Mouse (Mus musculus): ENCODE results near the gene Gpr19. TPM values are rescaled to one million over a fixed set of nuclear protein-coding genes. Genes with fewer than 3 reads are reported as not detected.
A peak's percentile ranks its signal among the peaks of the same experiment; 100 is the strongest.

Gpr19 gene
- total RNA-seq, 2 experiments from 2014 or later = 26.2 to 28.1 TPM

DNA sequence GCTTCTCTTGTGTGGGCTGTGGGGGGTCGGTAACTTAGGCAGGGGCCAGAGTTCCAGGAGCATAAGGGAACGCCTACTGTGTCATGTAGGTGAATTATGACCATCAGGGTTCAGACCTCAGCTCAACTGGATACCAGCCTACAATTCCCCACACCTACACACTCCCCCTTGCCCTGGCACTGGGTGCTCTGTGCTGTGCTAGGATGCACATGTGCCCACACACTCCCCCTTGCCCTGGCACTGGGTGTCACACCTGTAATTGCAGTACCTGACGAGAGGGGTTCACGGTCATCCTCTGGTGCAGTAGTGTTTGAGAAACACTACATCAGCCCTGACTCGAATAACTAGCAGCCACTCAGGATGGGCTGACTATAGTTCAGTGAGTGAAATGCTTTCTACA is 43.6 kb downstream of the Gpr19 start:
- no peak for DNase-seq (ENCODE audit: low spot score in 2 of 2)

DNA sequence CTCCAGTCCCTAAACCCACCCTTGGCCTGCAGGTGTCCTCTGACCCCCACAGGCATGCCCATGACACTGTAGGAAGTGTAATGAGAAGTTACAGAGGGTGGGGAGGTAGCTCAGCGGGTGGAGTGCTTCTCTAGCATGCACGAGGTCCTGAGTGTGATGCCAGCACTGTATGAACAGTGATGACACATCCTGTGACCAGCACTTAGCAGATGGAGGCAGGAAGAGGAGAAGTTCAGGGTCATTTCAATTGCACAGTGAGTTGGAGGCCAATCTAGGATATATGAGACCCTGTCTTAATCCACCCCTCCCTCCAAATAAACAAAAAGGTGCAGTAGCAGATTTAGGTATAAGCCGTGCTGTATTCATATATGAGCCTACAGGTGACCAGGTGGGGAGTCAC is 48.4 kb downstream of the Gpr19 start:
- no peak for DNase-seq (ENCODE audit: low spot score in 2 of 2)

DNA sequence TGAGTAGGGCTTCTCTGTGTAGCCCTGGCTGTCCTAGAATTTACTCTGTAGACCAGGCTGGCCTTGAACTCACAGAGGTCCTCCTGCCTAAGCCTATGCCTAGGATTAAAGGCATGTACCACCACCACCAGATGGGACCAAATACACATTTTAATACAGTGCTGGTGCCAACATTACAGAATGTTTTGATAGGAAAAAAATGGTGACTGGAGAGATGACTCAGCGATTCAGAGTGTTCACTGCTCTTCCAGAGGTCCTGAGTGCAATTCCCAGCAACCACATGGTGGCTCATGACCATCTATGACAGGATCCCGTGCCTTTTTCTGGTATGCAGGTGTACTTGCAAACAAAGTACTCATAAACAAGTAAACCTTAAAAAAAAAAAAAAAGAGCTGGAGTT is 48.9 kb downstream of the Gpr19 start:
- no peak for DNase-seq (ENCODE audit: low spot score in 2 of 2)

DNA sequence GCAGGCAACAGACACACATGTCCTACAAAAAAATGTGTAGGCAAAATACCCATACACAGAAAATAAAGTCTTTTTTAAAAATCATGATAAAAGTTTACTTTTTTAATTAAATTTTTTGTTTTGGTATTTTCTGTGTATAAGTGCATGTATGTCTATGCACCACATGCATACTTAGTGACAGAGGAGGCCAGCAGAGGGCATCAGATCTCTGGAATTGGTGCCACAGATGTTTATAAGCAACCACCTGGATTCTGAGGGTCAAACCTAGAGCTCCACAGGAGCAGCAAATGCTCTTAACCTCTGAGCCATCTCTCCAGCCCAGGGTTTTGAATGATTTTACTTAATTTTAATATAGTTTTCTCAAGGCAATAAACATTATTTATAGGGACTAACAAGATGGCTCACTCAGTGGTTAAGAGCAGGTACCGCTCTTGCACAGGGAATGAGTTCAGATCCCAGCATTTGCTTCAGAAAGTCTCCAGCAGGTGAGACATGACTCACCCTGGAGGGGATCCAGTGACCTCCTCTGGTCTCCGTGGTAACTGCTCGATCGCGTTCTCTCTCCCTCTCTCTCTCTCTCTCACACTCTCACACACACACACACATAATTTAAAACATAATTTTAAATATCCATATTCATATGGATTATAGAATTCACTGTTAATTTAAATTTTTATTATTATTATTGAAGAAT is 50.0 kb downstream of the Gpr19 start:
- no peak for DNase-seq (ENCODE audit: low spot score in 2 of 2)

- DNase-seq (ENCODE audit: low spot score in 2 of 2) = peak in 1 of 2 experiments; percentile 39
Observed at GRCm38 (mm10) chr6:134847550-134847949, 50.8 kb downstream of the Gpr19 start.

GRCm38 (mm10) chr6:134846308-134846707 is 52.1 kb downstream of the Gpr19 start:
- DNase-seq (ENCODE audit: low spot score in 2 of 2) = no peak

GRCm38 (mm10) chr6:134845726-134846125 is 52.7 kb downstream of the Gpr19 start:
- no peak for DNase-seq (ENCODE audit: low spot score in 2 of 2)

DNA sequence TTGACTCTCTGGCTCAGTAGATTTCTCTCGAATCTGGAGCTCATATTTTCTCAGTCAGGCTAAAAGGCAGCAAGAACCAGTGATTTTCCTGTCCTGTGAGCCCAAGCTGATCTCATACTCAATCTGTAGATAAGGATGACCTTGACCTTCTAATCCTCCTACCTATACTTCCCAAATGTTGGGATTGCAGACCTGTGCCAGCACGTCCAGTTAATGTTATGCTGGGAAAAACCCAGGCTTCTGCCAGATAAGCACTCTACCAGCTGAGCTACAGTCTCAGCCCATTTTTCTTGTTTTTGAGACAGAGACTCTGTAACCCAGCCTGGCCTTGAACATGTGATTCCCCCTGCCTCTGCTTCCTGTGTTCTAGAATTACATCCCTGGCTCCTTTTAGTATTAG is 58.0 kb downstream of the Gpr19 start:
- no peak for DNase-seq (ENCODE audit: low spot score in 2 of 2)

DNA sequence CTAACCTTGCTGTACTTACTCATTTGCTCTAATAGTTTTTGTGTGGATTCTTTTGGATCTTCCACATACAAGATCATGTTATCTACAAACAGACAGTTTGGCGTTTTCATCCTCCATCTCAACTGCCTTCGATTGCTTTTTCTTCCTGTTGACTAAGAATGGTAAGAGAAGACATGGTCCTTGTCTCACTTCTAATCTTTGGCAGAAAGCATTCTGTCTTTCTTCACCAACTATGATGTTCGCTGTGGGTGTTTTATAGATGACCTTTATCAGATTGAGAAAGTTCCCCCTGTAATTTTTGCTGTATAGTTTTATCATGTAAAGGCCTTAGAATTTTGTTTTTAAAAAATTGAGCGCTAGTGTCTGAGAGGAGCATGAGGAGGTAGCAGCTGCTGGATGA is 60.3 kb downstream of the Gpr19 start:
- no peak for DNase-seq (ENCODE audit: low spot score in 2 of 2)

DNA sequence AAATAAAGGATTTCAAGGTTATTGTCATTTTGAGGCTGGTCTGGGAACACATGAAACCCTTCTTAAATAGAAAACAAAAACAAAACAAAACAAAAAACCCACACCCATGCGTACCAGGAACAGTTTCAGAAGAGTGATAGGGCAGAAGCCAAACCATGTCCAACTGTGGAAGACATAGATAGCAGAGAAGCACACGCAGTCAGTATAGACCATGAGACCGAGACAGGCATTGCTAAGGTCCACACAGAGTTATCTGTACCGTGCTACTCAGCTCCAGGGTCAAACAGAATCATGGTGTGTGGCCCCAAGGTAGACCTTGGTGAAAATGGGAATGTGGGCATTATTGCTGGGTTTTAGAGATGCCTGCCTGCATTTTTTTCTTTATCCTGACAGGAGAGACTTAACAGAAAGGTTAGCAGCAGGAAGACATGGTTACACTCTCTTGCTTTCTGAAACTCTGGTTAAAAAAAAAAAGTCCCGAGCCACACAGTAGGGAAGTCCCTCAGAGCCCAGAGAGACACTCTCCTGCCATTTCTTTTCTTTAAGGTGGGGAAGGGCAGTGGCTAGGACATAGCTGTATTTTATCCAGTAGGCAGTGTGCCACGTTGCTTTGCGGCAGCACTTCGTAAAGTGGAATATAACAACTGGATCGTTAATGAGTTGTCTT is 63.7 kb downstream of the Gpr19 start:
- DNase-seq (ENCODE audit: low spot score in 2 of 2) = no peak

DNA sequence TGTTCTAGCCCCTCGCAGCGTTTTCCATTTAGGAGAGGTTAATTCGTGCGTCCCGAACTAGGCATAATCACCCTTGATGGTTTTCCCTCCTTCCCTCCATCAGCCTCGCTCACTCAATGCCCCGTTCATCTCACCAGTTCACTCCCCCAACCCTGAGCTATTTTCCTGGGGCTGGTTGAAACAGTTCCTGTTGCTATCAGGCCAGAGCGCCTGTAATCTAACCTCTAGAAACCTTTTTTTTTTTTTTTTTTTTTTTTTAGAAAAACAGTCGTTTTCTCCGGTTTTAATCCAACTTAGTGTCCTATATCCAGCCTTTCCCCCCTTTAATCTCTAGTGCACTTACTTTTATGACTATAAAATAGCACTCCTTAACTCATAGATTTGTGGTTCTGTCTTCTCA is 67.6 kb downstream of the Gpr19 start:
- no peak for DNase-seq (ENCODE audit: low spot score in 2 of 2)

- DNase-seq (ENCODE audit: low spot score in 2 of 2) = peak; percentile 98 to 100
Observed at GRCm38 (mm10) chr6:134829786-134830700, 68.3 kb downstream of the Gpr19 start, which contains the start of gene Crebl2. TSS of gene Crebl2 (plus strand) at chr6:134830154.

GRCm38 (mm10) chr6:134822844-134823243 is 75.5 kb downstream of the Gpr19 start:
- no peak for DNase-seq (ENCODE audit: low spot score in 2 of 2)

- DNase-seq (ENCODE audit: low spot score in 2 of 2) = no peak
Observed at GRCm38 (mm10) chr6:134820411-134820810, 78.0 kb downstream of the Gpr19 start.

DNA sequence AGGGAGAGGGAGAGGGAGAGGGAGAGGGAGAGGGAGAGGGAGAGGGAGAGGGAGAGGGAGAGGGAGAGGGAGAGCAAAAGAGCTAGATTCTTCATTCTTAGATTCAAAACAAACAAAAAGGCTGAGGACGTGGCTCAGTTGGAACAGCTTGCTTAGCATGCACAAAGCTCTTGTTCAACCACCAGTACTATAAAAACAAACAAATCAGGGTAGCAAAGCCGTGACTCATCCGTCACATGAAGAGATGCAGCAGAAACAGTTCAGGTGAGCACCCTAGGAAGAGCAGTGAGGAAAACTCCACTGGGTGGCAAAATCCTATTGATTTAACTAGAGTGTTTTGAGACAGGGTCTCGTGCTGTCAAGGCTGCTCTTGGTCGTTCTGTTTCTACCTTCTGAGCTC is 78.6 kb downstream of the Gpr19 start:
- DNase-seq (ENCODE audit: low spot score in 2 of 2) = no peak

Other genes starting within 250 kb of the Gpr19 start
- 1 to 10 TPM; 8.8 to 9.4 TPM for gene Dusp16, start 106.0 kb downstream of the Gpr19 start, total RNA-seq (2021)
- 10 to 100 TPM; 47.3 to 48.1 TPM for gene Crebl2, start 68.4 kb downstream of the Gpr19 start, total RNA-seq (2021)
- 10 to 100 TPM; 46.0 to 48.2 TPM for gene Cdkn1b, start 21.8 kb upstream of the Gpr19 start, total RNA-seq (2021)
- gene Apold1, start 83.1 kb upstream of the Gpr19 start, total RNA-seq (2021) = 1 to 10 TPM; 3.4 to 3.7 TPM
- 10 to 100 TPM; 52.1 to 59.5 TPM for gene Ddx47, start 113.0 kb upstream of the Gpr19 start, total RNA-seq (2021)
- under 1 TPM; 0.25 to 0.30 TPM for gene Gprc5a, start 167.1 kb upstream of the Gpr19 start, total RNA-seq (2021)
- gene Gprc5d, start 219.7 kb upstream of the Gpr19 start, total RNA-seq (2021) = under 1 TPM in 1 of 2 experiments, not detected in 1; 0.25 TPM